Mouse (Mus musculus) lung, adult 2 months (tissue): ENCODE results near the gene Fbxo27.
"Not testable (repeated sequence)": the region's sequence is repeated elsewhere in the genome, so short reads cannot be mapped to it uniquely, and the experiment has no call there.

Experiments used
- CTCF ChIP-seq: fragments of 200-500 bp; IDR thresholded peaks from 2 replicates; pipeline ENCODE4 v1.5.1; 2011; ENCODE audit warnings: mild to moderate bottlenecking, low read length, control low read depth; ENCODE audit not compliant: insufficient read depth
- POLR2A ChIP-seq: fragments of 200-500 bp; IDR thresholded peaks from 2 replicates; pipeline ENCODE4 v1.6.1; 2011; ENCODE audit warnings: low read depth, mild to moderate bottlenecking, control low read depth, low read length, borderline replicate concordance; ENCODE audit errors: extremely low read depth

- TF ChIP-seq CTCF, POLR2A: not testable (repeated sequence)
Observed at GRCm38 (mm10) chr7:28672786-28673185, 19.9 kb upstream of the Fbxo27 start.
